Mouse (Mus musculus) testis, adult 2 months (tissue): ENCODE data around the gene Elane. TPM values are rescaled to one million over a fixed set of nuclear protein-coding genes. Genes with fewer than 3 reads are reported as not detected.

ENCODE experiments used
- H3K27ac ChIP-seq: fragments of 200-500 bp; 2 replicates; pipeline ENCODE4 v1.5.1; 2012; ENCODE audit warnings: low read depth, low read length; ENCODE audit not compliant: control insufficient read depth, insufficient read depth
- H3K27me3 ChIP-seq: fragments of 200-500 bp; 2 replicates; pipeline ENCODE4 v1.6.1; 2012; ENCODE audit warnings: mild to moderate bottlenecking, low read length, moderate library complexity; ENCODE audit not compliant: control insufficient read depth, insufficient read depth
- H3K36me3 ChIP-seq: fragments of 200-500 bp; 2 replicates; pipeline ENCODE4 v1.6.1; 2012; ENCODE audit warnings: mild to moderate bottlenecking, low read length; ENCODE audit not compliant: control insufficient read depth, insufficient read depth
- H3K4me1 ChIP-seq: fragments of 200-500 bp; 2 replicates; pipeline ENCODE4 v1.6.1; 2012; ENCODE audit warnings: low read length; ENCODE audit not compliant: control insufficient read depth, insufficient read depth
- H3K4me3 ChIP-seq: fragments of 200-500 bp; 2 replicates; pipeline ENCODE4 v1.5.1; 2012; ENCODE audit warnings: low read depth, mild to moderate bottlenecking, low read length, moderate library complexity, mixed read lengths; ENCODE audit not compliant: control insufficient read depth
- CTCF ChIP-seq: fragments of 200-500 bp; IDR thresholded peaks from 2 replicates; pipeline ENCODE4 v1.5.1; 2012; ENCODE audit warnings: low read depth, mild to moderate bottlenecking, inconsistent platforms, low read length, moderate library complexity; ENCODE audit not compliant: control insufficient read depth, insufficient read depth, insufficient replicate concordance
- POLR2A ChIP-seq: fragments of 200-500 bp; IDR thresholded peaks from 2 replicates; pipeline ENCODE4 v1.6.1; 2012; ENCODE audit warnings: low read depth, mild to moderate bottlenecking, inconsistent platforms, low read length, moderate library complexity; ENCODE audit not compliant: control insufficient read depth
- polyA plus RNA-seq: library from polyadenylated mRNA; depleted of rRNA; stranded (reverse); fragments of >200 nt; gene quantifications from 2 replicates; pipeline ENCODE4 v1.2.3, GENCODE M21; 2012

The Elane gene
- polyA plus RNA-seq, 1 experiment, result 0.11 TPM

- H3K27me3 ChIP-seq, result no peaks in the 10 kb centered on the region
- peaks cover 18% of the 10 kb centered on the region for H3K4me1 ChIP-seq
- no peak for TF ChIP-seq CTCF
- no peak for TF ChIP-seq POLR2A
- no peak overlapping the region for H3K4me3 ChIP-seq
- H3K27ac ChIP-seq, result no peak overlapping the region
- no peaks in the 10 kb centered on the region for H3K36me3 ChIP-seq
These were observed 26.4 kb downstream of the Elane start for GRCm38 (mm10) chr10:79912412-79912811.

GRCm38 (mm10) chr10:79914131-79914947 lies 28.3 kb downstream of the Elane start:
- no peaks in the 10 kb centered on the region for H3K36me3 ChIP-seq
- no peak for TF ChIP-seq CTCF
- TF ChIP-seq POLR2A, result no peak
- no peaks in the 10 kb centered on the region for H3K27me3 ChIP-seq
- H3K27ac ChIP-seq, result no peak overlapping the region
- H3K4me1 ChIP-seq, result peaks cover 19% of the 10 kb centered on the region
- H3K4me3 ChIP-seq, result no peak overlapping the region

- Histone ChIP-seq H3K4me3 (no peak overlapping the region), H3K36me3 (no peaks in the 10 kb centered on the region), H3K27ac (no peak overlapping the region), H3K27me3 (no peaks in the 10 kb centered on the region), H3K4me1 (peaks cover 21% of the 10 kb centered on the region)
- TF ChIP-seq POLR2A, result no peak
- no peak for TF ChIP-seq CTCF
These were observed 29.0 kb downstream of the Elane start for GRCm38 (mm10) chr10:79914948-79915596.

- no peak overlapping the region for H3K27ac ChIP-seq
- H3K36me3 ChIP-seq, result no peaks in the 10 kb centered on the region
- H3K4me1 ChIP-seq, result peaks cover 26% of the 10 kb centered on the region
- TF ChIP-seq POLR2A (no peak), CTCF (no peak)
- no peaks in the 10 kb centered on the region for H3K27me3 ChIP-seq
- H3K4me3 ChIP-seq, result peak overlapping the region; percentile 84
These were observed 30.0 kb downstream of the Elane start for GRCm38 (mm10) chr10:79916081-79916480.

GRCm38 (mm10) chr10:79916808-79917531 lies 30.9 kb downstream of the Elane start, which contains the start of gene Kiss1r:
TSS of gene Kiss1r (plus strand) at chr10:79916971.
- TF ChIP-seq CTCF (no peak), POLR2A (peak; percentile 66)
- Histone ChIP-seq H3K4me3 (peak within 1 kb of the TSS; percentile 84), H3K36me3 (no peaks in the 10 kb centered on the region), H3K4me1 (peaks cover 26% of the 10 kb centered on the region), H3K27me3 (no peaks in the 10 kb centered on the region), H3K27ac (no peak within 1 kb of the TSS; the same call in 1 of the 2 replicates)

- Histone ChIP-seq H3K4me3 (no peak overlapping the region), H3K36me3 (no peaks in the 10 kb centered on the region), H3K27me3 (no peaks in the 10 kb centered on the region), H3K27ac (no peak overlapping the region), H3K4me1 (peaks cover 26% of the 10 kb centered on the region)
- no peak for TF ChIP-seq CTCF
- no peak for TF ChIP-seq POLR2A
These were observed 31.6 kb downstream of the Elane start for GRCm38 (mm10) chr10:79917532-79918100.

- no peaks in the 10 kb centered on the region for H3K36me3 ChIP-seq
- TF ChIP-seq CTCF (no peak), POLR2A (no peak)
- no peak overlapping the region for H3K27ac ChIP-seq
- no peak overlapping the region for H3K4me3 ChIP-seq
- H3K4me1 ChIP-seq, result peaks cover 26% of the 10 kb centered on the region
- no peaks in the 10 kb centered on the region for H3K27me3 ChIP-seq
These were observed 32.4 kb downstream of the Elane start for GRCm38 (mm10) chr10:79918231-79919078.
